Mouse (Mus musculus): Measurements from ENCODE around the gene Ky. TPM values are rescaled to one million over a fixed set of nuclear protein-coding genes. Genes with fewer than 3 reads are reported as not detected.

The Ky gene
- 1.2 TPM in 2 replicates for polyA plus RNA-seq (2015; fragmentation: Nextera tagmentation; extraction: Ambion mirVana)

- peak within 1 kb of the TSS; percentile 60 for H3K4me3 ChIP-seq (ENCODE audit: low read length)
- H3K27ac ChIP-seq (ENCODE audit: low read length) = peak within 1 kb of the TSS; percentile 89
- H3K36me3 ChIP-seq (ENCODE audit: control insufficient read depth, insufficient read depth) = no peaks in the 10 kb centered on the region
- 2% methylated on average over 61 of the region's 63 CpGs for WGBS
- H3K27me3 ChIP-seq (ENCODE audit: control insufficient read depth, insufficient read depth, low read length) = peaks cover 21% of the 10 kb centered on the region
- peak; percentile 20 for ATAC-seq (replicated peaks; ENCODE audit: extremely low read depth, insufficient read depth, low FRiP score)
- H3K9ac ChIP-seq (ENCODE audit: low read length) = peak within 1 kb of the TSS; percentile 73
- H3K4me1 ChIP-seq (ENCODE audit: control insufficient read depth, insufficient read depth, low read length) = peaks cover 23% of the 10 kb centered on the region
- H3K4me2 ChIP-seq (ENCODE audit: low read depth, low read length) = peak within 1 kb of the TSS; percentile 69
- H3K9me3 ChIP-seq (replicated peaks; ENCODE audit: control insufficient read depth, low read length) = no peaks in the 10 kb centered on the region
These were observed at the start of gene Ky for GRCm38 (mm10) chr9:102505700-102506585. Gene Ky, plus strand, starts transcription at chr9:102505750.

- Histone ChIP-seq H3K9me3 (replicated peaks; ENCODE audit: control insufficient read depth, low read length) (no peaks in the 10 kb centered on the region), H3K27me3 (ENCODE audit: control insufficient read depth, insufficient read depth, low read length) (0 out of 2 replicates have a peak, but pooled peaks cover 2% of the 10 kb centered on the region), H3K27ac (ENCODE audit: low read length) (no peak overlapping the region), H3K9ac (ENCODE audit: low read length) (no peak overlapping the region), H3K36me3 (ENCODE audit: control insufficient read depth, insufficient read depth) (no peaks in the 10 kb centered on the region), H3K4me3 (ENCODE audit: low read length) (no peak overlapping the region), H3K4me1 (ENCODE audit: control insufficient read depth, insufficient read depth, low read length) (no peaks in the 10 kb centered on the region), H3K4me2 (ENCODE audit: low read depth, low read length) (no peak overlapping the region)
- no peak for ATAC-seq (replicated peaks; ENCODE audit: extremely low read depth, insufficient read depth, low FRiP score)
- WGBS = 92% methylated on average over 10 of the region's 10 CpGs
These were observed 43.3 kb upstream of the Ky start for GRCm38 (mm10) chr9:102462251-102462650.

- Histone ChIP-seq H3K4me3 (ENCODE audit: low read length) (no peak overlapping the region), H3K4me1 (ENCODE audit: control insufficient read depth, insufficient read depth, low read length) (no peaks in the 10 kb centered on the region), H3K9ac (ENCODE audit: low read length) (no peak overlapping the region), H3K36me3 (ENCODE audit: control insufficient read depth, insufficient read depth) (no peaks in the 10 kb centered on the region), H3K9me3 (replicated peaks; ENCODE audit: control insufficient read depth, low read length) (no peaks in the 10 kb centered on the region), H3K4me2 (ENCODE audit: low read depth, low read length) (no peak overlapping the region), H3K27ac (ENCODE audit: low read length) (no peak overlapping the region), H3K27me3 (ENCODE audit: control insufficient read depth, insufficient read depth, low read length) (no peaks in the 10 kb centered on the region)
- ATAC-seq (replicated peaks; ENCODE audit: extremely low read depth, insufficient read depth, low FRiP score) = no peak
- WGBS = 89% methylated on average over 3 of the region's 3 CpGs
These were observed 40.5 kb upstream of the Ky start for GRCm38 (mm10) chr9:102465044-102465443.

GRCm38 (mm10) chr9:102465726-102466125 is 39.8 kb upstream of the Ky start:
- Histone ChIP-seq H3K4me2 (ENCODE audit: low read depth, low read length) (no peak overlapping the region), H3K9me3 (replicated peaks; ENCODE audit: control insufficient read depth, low read length) (no peaks in the 10 kb centered on the region), H3K4me1 (ENCODE audit: control insufficient read depth, insufficient read depth, low read length) (no peaks in the 10 kb centered on the region), H3K27ac (ENCODE audit: low read length) (no peak overlapping the region), H3K4me3 (ENCODE audit: low read length) (no peak overlapping the region), H3K9ac (ENCODE audit: low read length) (no peak overlapping the region), H3K27me3 (ENCODE audit: control insufficient read depth, insufficient read depth, low read length) (no peaks in the 10 kb centered on the region), H3K36me3 (ENCODE audit: control insufficient read depth, insufficient read depth) (no peaks in the 10 kb centered on the region)
- ATAC-seq (replicated peaks; ENCODE audit: extremely low read depth, insufficient read depth, low FRiP score) = no peak
- WGBS = 62% methylated on average over 5 of the region's 5 CpGs

- Histone ChIP-seq H3K9me3 (replicated peaks; ENCODE audit: control insufficient read depth, low read length) (no peaks in the 10 kb centered on the region), H3K4me3 (ENCODE audit: low read length) (no peak overlapping the region), H3K4me1 (ENCODE audit: control insufficient read depth, insufficient read depth, low read length) (no peaks in the 10 kb centered on the region), H3K9ac (ENCODE audit: low read length) (no peak overlapping the region), H3K36me3 (ENCODE audit: control insufficient read depth, insufficient read depth) (no peaks in the 10 kb centered on the region), H3K4me2 (ENCODE audit: low read depth, low read length) (no peak overlapping the region), H3K27ac (ENCODE audit: low read length) (no peak overlapping the region), H3K27me3 (ENCODE audit: control insufficient read depth, insufficient read depth, low read length) (no peaks in the 10 kb centered on the region)
- 81% methylated on average over 2 of the region's 2 CpGs for WGBS
- no peak for ATAC-seq (replicated peaks; ENCODE audit: extremely low read depth, insufficient read depth, low FRiP score)
These were observed 35.3 kb upstream of the Ky start for GRCm38 (mm10) chr9:102470076-102470819.

GRCm38 (mm10) chr9:102477767-102478450 is 27.6 kb upstream of the Ky start:
- H3K4me2 ChIP-seq (ENCODE audit: low read depth, low read length) = no peak overlapping the region
- H3K27ac ChIP-seq (ENCODE audit: low read length) = no peak overlapping the region
- H3K36me3 ChIP-seq (ENCODE audit: control insufficient read depth, insufficient read depth) = no peaks in the 10 kb centered on the region
- H3K27me3 ChIP-seq (ENCODE audit: control insufficient read depth, insufficient read depth, low read length) = no peaks in the 10 kb centered on the region
- H3K4me3 ChIP-seq (ENCODE audit: low read length) = no peak overlapping the region
- no peak overlapping the region for H3K9ac ChIP-seq (ENCODE audit: low read length)
- WGBS = 74% methylated on average over 6 of the region's 6 CpGs
- no peak for ATAC-seq (replicated peaks; ENCODE audit: extremely low read depth, insufficient read depth, low FRiP score)
- H3K9me3 ChIP-seq (replicated peaks; ENCODE audit: control insufficient read depth, low read length) = no peaks in the 10 kb centered on the region
- H3K4me1 ChIP-seq (ENCODE audit: control insufficient read depth, insufficient read depth, low read length) = no peaks in the 10 kb centered on the region

GRCm38 (mm10) chr9:102478451-102478835 is 27.1 kb upstream of the Ky start:
- Histone ChIP-seq H3K9ac (ENCODE audit: low read length) (no peak overlapping the region), H3K4me3 (ENCODE audit: low read length) (no peak overlapping the region), H3K36me3 (ENCODE audit: control insufficient read depth, insufficient read depth) (no peaks in the 10 kb centered on the region), H3K4me1 (ENCODE audit: control insufficient read depth, insufficient read depth, low read length) (no peaks in the 10 kb centered on the region), H3K4me2 (ENCODE audit: low read depth, low read length) (no peak overlapping the region), H3K27ac (ENCODE audit: low read length) (no peak overlapping the region), H3K9me3 (replicated peaks; ENCODE audit: control insufficient read depth, low read length) (no peaks in the 10 kb centered on the region), H3K27me3 (ENCODE audit: control insufficient read depth, insufficient read depth, low read length) (no peaks in the 10 kb centered on the region)
- WGBS = 86% methylated on average over 3 of the region's 3 CpGs
- no peak for ATAC-seq (replicated peaks; ENCODE audit: extremely low read depth, insufficient read depth, low FRiP score)

- H3K9ac ChIP-seq (ENCODE audit: low read length) = no peak overlapping the region
- no peaks in the 10 kb centered on the region for H3K4me1 ChIP-seq (ENCODE audit: control insufficient read depth, insufficient read depth, low read length)
- no peak overlapping the region for H3K27ac ChIP-seq (ENCODE audit: low read length)
- no peaks in the 10 kb centered on the region for H3K36me3 ChIP-seq (ENCODE audit: control insufficient read depth, insufficient read depth)
- H3K9me3 ChIP-seq (replicated peaks; ENCODE audit: control insufficient read depth, low read length) = no peaks in the 10 kb centered on the region
- H3K27me3 ChIP-seq (ENCODE audit: control insufficient read depth, insufficient read depth, low read length) = no peaks in the 10 kb centered on the region
- H3K4me3 ChIP-seq (ENCODE audit: low read length) = no peak overlapping the region
- 39% methylated on average over 9 of the region's 9 CpGs for WGBS
- no peak overlapping the region for H3K4me2 ChIP-seq (ENCODE audit: low read depth, low read length)
- ATAC-seq (replicated peaks; ENCODE audit: extremely low read depth, insufficient read depth, low FRiP score) = no peak
These were observed 26.5 kb upstream of the Ky start for GRCm38 (mm10) chr9:102479022-102479421.

Measured in heart, embryonic 16.5 days (tissue).